Mouse (Mus musculus): ENCODE data around the gene Ror1. TPM values are rescaled to one million over a fixed set of nuclear protein-coding genes. Genes with fewer than 3 reads are reported as not detected.

Ror1 gene
- polyA plus RNA-seq, 1 experiment from 2014 or later = 2.6 TPM

- DNase-seq (ENCODE audit: low spot score) (no peak), ATAC-seq (ENCODE audit: low FRiP score, low TSS enrichment) (no peak)
- no peaks in the 10 kb centered on the region for H3K27me3 ChIP-seq (ENCODE audit: control insufficient read depth, insufficient read depth, low read length)
- H3K27ac ChIP-seq (replicated peaks) = no peak overlapping the region
- no peaks in the 10 kb centered on the region for H3K9me3 ChIP-seq (ENCODE audit: control insufficient read depth, low read length)
- no peak overlapping the region for H3K4me2 ChIP-seq (replicated peaks; ENCODE audit: low read depth)
- H3K4me1 ChIP-seq (replicated peaks; ENCODE audit: control insufficient read depth, insufficient read depth) = no peaks in the 10 kb centered on the region
- no peaks in the 10 kb centered on the region for H3K36me3 ChIP-seq (ENCODE audit: control insufficient read depth, insufficient read depth, low read length)
- H3K9ac ChIP-seq (ENCODE audit: low read length) = no peak overlapping the region
- no peak overlapping the region for H3K4me3 ChIP-seq (ENCODE audit: low read depth, low read length)
- 43% methylated on average over 6 of the region's 6 CpGs for WGBS
- no peak for TF ChIP-seq CTCF (IDR thresholded peaks at IDR 0.05; ENCODE audit: low read depth)
- TF ChIP-seq EP300 (optimal IDR thresholded peaks at IDR 0.05) = no peak
Measured at GRCm38 (mm10) chr4:100070101-100070500, 25.5 kb upstream of the Ror1 start.

GRCm38 (mm10) chr4:100096596-100097181 lies 1.1 kb downstream of the Ror1 start:
- DNase-seq (ENCODE audit: low spot score) = peak; percentile 25
- WGBS = under 1% methylated on average over 21 of the region's 21 CpGs
- ATAC-seq (ENCODE audit: low FRiP score, low TSS enrichment) = no peak

GRCm38 (mm10) chr4:100097364-100097979 lies 1.9 kb downstream of the Ror1 start:
- H3K36me3 ChIP-seq (ENCODE audit: control insufficient read depth, insufficient read depth, low read length) = no peaks in the 10 kb centered on the region
- peak overlapping the region; percentile 83 for H3K4me2 ChIP-seq (replicated peaks; ENCODE audit: low read depth)
- DNase-seq (ENCODE audit: low spot score) = no peak
- no peak overlapping the region for H3K27ac ChIP-seq (replicated peaks)
- TF ChIP-seq CTCF (IDR thresholded peaks at IDR 0.05; ENCODE audit: low read depth) (no peak), EP300 (optimal IDR thresholded peaks at IDR 0.05) (no peak)
- peak overlapping the region; percentile 71 for H3K4me3 ChIP-seq (ENCODE audit: low read depth, low read length)
- peak overlapping the region; percentile 47; the same call in 1 of the 2 replicates for H3K9ac ChIP-seq (ENCODE audit: low read length)
- 37% methylated on average over 10 of the region's 10 CpGs for WGBS
- no peak for ATAC-seq (ENCODE audit: low FRiP score, low TSS enrichment)
- no peaks in the 10 kb centered on the region; the same call in 1 of the 2 replicates for H3K4me1 ChIP-seq (replicated peaks; ENCODE audit: control insufficient read depth, insufficient read depth)
- H3K9me3 ChIP-seq (ENCODE audit: control insufficient read depth, low read length) = no peaks in the 10 kb centered on the region
- H3K27me3 ChIP-seq (ENCODE audit: control insufficient read depth, insufficient read depth, low read length) = no peaks in the 10 kb centered on the region

More at GRCm38 (mm10) chr4:100096596-100097181, 1.1 kb downstream of the Ror1 start:
- H3K36me3 ChIP-seq (ENCODE audit: control insufficient read depth, insufficient read depth, low read length) = no peaks in the 10 kb centered on the region
- no peaks in the 10 kb centered on the region for H3K27me3 ChIP-seq (ENCODE audit: control insufficient read depth, insufficient read depth, low read length)
- no peak overlapping the region; the same call in 1 of the 2 replicates for H3K27ac ChIP-seq (replicated peaks)
- TF ChIP-seq CTCF (IDR thresholded peaks at IDR 0.05; ENCODE audit: low read depth) (peak; percentile 26; the same call in 1 of the 2 replicates), EP300 (optimal IDR thresholded peaks at IDR 0.05) (no peak)
- H3K4me2 ChIP-seq (replicated peaks; ENCODE audit: low read depth) = peak overlapping the region; percentile 83
- peak overlapping the region; percentile 69 for H3K9ac ChIP-seq (ENCODE audit: low read length)
- no peaks in the 10 kb centered on the region for H3K9me3 ChIP-seq (ENCODE audit: control insufficient read depth, low read length)
- H3K4me1 ChIP-seq (replicated peaks; ENCODE audit: control insufficient read depth, insufficient read depth) = no peaks in the 10 kb centered on the region; the same call in 1 of the 2 replicates
- peak overlapping the region; percentile 71 for H3K4me3 ChIP-seq (ENCODE audit: low read depth, low read length)

- Histone ChIP-seq H3K9ac (ENCODE audit: low read length) (no peak overlapping the region), H3K4me3 (ENCODE audit: low read depth, low read length) (no peak overlapping the region), H3K27ac (replicated peaks) (peak overlapping the region; percentile 25; the same call in 1 of the 2 replicates), H3K36me3 (ENCODE audit: control insufficient read depth, insufficient read depth, low read length) (no peaks in the 10 kb centered on the region), H3K9me3 (ENCODE audit: control insufficient read depth, low read length) (no peaks in the 10 kb centered on the region), H3K4me1 (replicated peaks; ENCODE audit: control insufficient read depth, insufficient read depth) (no peaks in the 10 kb centered on the region; the same call in 1 of the 2 replicates), H3K4me2 (replicated peaks; ENCODE audit: low read depth) (no peak overlapping the region), H3K27me3 (ENCODE audit: control insufficient read depth, insufficient read depth, low read length) (no peaks in the 10 kb centered on the region)
- no peak for TF ChIP-seq EP300 (optimal IDR thresholded peaks at IDR 0.05)
- TF ChIP-seq CTCF (IDR thresholded peaks at IDR 0.05; ENCODE audit: low read depth) = no peak
- DNase-seq (ENCODE audit: low spot score) (no peak), ATAC-seq (ENCODE audit: low FRiP score, low TSS enrichment) (0 out of 2 replicates have a peak, but pooled peaks have one; percentile 24)
- 45% methylated on average over 7 of the region's 7 CpGs for WGBS
Measured at GRCm38 (mm10) chr4:100101066-100101820, 5.7 kb downstream of the Ror1 start.

- no peaks in the 10 kb centered on the region for H3K36me3 ChIP-seq (ENCODE audit: control insufficient read depth, insufficient read depth, low read length)
- WGBS = 44% methylated on average over 5 of the region's 5 CpGs
- DNase-seq (ENCODE audit: low spot score) = no peak
- no peak overlapping the region for H3K9ac ChIP-seq (ENCODE audit: low read length)
- H3K4me2 ChIP-seq (replicated peaks; ENCODE audit: low read depth) = no peak overlapping the region
- ATAC-seq (ENCODE audit: low FRiP score, low TSS enrichment) = no peak
- TF ChIP-seq EP300 (optimal IDR thresholded peaks at IDR 0.05) (no peak), CTCF (IDR thresholded peaks at IDR 0.05; ENCODE audit: low read depth) (no peak)
- H3K9me3 ChIP-seq (ENCODE audit: control insufficient read depth, low read length) = no peaks in the 10 kb centered on the region
- H3K4me3 ChIP-seq (ENCODE audit: low read depth, low read length) = no peak overlapping the region
- no peaks in the 10 kb centered on the region; the same call in 1 of the 2 replicates for H3K4me1 ChIP-seq (replicated peaks; ENCODE audit: control insufficient read depth, insufficient read depth)
- H3K27me3 ChIP-seq (ENCODE audit: control insufficient read depth, insufficient read depth, low read length) = no peaks in the 10 kb centered on the region
- no peak overlapping the region for H3K27ac ChIP-seq (replicated peaks)
Measured at GRCm38 (mm10) chr4:100101844-100102243, 6.3 kb downstream of the Ror1 start.

All from stomach, postnatal 0 days (tissue).